Mouse (Mus musculus) embryonic facial prominence, embryonic 15.5 days (tissue): Measurements from ENCODE around the gene Rhebl1. TPM values are rescaled to one million over a fixed set of nuclear protein-coding genes. Genes with fewer than 3 reads are reported as not detected.

Experiments used
- ATAC-seq: fragments of 200-750 bp; cut with Nextera tagmentation; 2 replicates; pipeline ENCODE4 v1.8.0; 2017; ENCODE audit warnings: low read depth, moderate TSS enrichment; ENCODE audit not compliant: insufficient number of reproducible peaks, low FRiP score, low TSS enrichment
- H3K27ac ChIP-seq: fragments of 300-500 bp; sonication (generic); replicated peaks from 2 replicates; pipeline ENCODE4 v1.5.1; 2015; ENCODE audit warnings: mild to moderate bottlenecking, inconsistent platforms
- H3K27me3 ChIP-seq: fragments of 300-500 bp; sonication (generic); 2 replicates; pipeline ENCODE4 v1.6.1; 2015; ENCODE audit warnings: inconsistent platforms
- H3K36me3 ChIP-seq: fragments of 300-500 bp; sonication (generic); 2 replicates; pipeline ENCODE4 v1.6.1; 2015; ENCODE audit warnings: mild to moderate bottlenecking, inconsistent platforms
- H3K4me1 ChIP-seq: fragments of 300-500 bp; sonication (generic); 2 replicates; pipeline ENCODE4 v1.6.1; 2015; ENCODE audit warnings: inconsistent platforms
- H3K4me2 ChIP-seq: fragments of 300-500 bp; sonication (generic); replicated peaks from 2 replicates; pipeline ENCODE4 v1.6.1; 2015; ENCODE audit warnings: mild to moderate bottlenecking, inconsistent platforms
- H3K4me3 ChIP-seq: fragments of 300-500 bp; sonication (generic); replicated peaks from 2 replicates; pipeline ENCODE4 v1.5.1; 2015; ENCODE audit warnings: mild to moderate bottlenecking, inconsistent platforms
- H3K9ac ChIP-seq: fragments of 300-500 bp; sonication (generic); 2 replicates; pipeline ENCODE4 v1.6.1; 2015; ENCODE audit warnings: inconsistent platforms
- H3K9me3 ChIP-seq: fragments of 300-500 bp; sonication (generic); replicated peaks from 2 replicates; pipeline ENCODE4 v1.6.1; 2016; ENCODE audit warnings: inconsistent platforms
- WGBS: fragments of 180-500 bp; shearing (Covaris S2); methylation state at CpG from one replicate; pipeline ENCODE4 v1.1.7; 2015; 5-methylcytosine and 5-hydroxymethylcytosine counted together
- polyA plus RNA-seq: library from polyadenylated mRNA; unstranded; fragments of >200 nt; fragmentation: Nextera tagmentation; extraction: Ambion mirVana; gene quantifications from 2 replicates; pipeline ENCODE4 v1.2.1, GENCODE M21; 2015

Gene Rhebl1
- polyA plus RNA-seq, 1 experiment from 2014 or later = 17.3 TPM

DNA sequence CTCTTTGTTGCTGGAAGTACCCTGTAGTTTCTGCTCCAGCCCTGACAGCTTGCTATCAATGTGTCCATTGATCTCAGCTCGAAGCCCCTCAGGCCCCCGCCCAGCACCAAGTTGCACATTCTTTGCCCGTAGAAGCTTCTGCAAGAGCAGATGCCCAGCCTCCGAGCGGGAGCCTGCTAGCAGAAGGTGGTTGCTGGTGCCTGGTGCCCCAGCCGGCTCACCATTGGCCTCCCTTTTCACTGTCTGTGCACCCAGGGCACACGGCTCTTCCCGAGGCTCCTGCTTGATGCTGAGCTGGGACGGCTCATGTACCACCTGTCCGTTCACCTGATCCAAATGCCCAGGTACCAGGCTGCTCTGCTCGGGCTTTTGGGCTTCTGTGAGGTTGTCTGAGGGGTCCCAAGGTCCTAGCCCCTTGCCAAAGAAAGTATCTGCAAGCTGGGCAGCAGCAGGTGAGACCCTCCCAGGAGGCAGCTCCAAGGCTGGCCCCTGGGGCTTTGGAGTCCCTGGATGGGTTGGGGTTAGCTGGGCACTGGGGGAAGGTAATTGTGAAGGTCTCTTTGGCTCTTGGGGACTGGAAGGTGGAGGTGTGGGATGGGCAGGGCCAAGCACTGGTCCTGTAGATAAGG lies 50.6 kb downstream of the Rhebl1 start:
- Histone ChIP-seq H3K4me1 (0 out of 2 replicates have a peak, but pooled peaks cover 5% of the 10 kb centered on the region), H3K9me3 (no peaks in the 10 kb centered on the region), H3K27ac (no peak overlapping the region), H3K4me2 (no peak overlapping the region), H3K4me3 (no peak overlapping the region), H3K9ac (no peak overlapping the region), H3K27me3 (no peaks in the 10 kb centered on the region), H3K36me3 (peaks cover 100% of the 10 kb centered on the region)
- no peak for ATAC-seq
- 85% methylated on average over 11 of the region's 11 CpGs for WGBS

DNA sequence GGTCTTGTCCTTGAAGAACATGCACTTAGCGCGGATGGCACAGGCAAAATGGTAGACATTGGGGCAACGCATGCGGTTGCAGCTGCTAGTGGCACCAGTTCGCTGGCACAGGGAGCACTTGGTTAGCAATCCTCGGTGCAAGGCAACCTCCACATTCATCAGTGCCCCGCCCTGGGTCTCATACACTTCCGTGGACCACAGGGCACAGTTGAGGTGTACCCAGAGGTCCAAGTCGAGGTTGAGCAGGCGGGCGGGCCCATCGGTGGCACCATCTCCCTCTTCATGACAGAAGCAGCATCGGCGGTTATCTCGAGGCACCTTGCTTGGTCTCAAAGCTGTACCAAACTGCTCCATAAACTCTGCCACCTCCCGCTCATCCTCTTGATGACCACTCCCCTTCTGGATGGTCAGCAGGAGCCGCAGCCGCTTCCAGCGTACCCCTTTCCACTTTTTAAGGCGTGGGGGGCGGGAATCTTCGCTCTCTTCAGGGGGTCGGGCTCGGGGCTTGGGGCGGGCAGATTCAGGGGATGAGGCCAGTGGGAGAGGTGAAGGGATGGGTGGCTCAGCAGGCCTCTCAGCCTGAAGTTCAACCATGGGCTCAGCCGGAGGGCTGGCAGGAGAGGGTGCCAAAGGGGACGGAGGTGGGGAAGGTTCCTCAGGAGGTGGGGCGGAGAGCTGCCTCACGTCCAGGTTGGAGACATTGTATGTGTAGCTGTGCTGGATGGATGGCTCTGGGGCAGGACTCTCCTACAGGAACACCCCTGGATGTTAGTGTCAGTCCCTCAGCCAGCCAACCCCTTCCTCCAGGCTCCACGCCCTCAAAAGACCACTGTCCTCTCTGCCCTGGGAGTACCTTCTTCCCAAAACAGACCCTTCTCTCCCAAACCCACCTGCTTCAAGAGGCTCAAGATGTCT lies 54.4 kb downstream of the Rhebl1 start:
- H3K4me1 ChIP-seq = 0 out of 2 replicates have a peak, but pooled peaks cover 5% of the 10 kb centered on the region
- no peak overlapping the region for H3K4me3 ChIP-seq
- no peak for ATAC-seq
- H3K27me3 ChIP-seq = no peaks in the 10 kb centered on the region
- H3K4me2 ChIP-seq = no peak overlapping the region
- no peak overlapping the region for H3K27ac ChIP-seq
- H3K9me3 ChIP-seq = no peaks in the 10 kb centered on the region
- peaks cover 100% of the 10 kb centered on the region for H3K36me3 ChIP-seq
- WGBS = 93% methylated on average over 30 of the region's 30 CpGs
- no peak overlapping the region for H3K9ac ChIP-seq

DNA sequence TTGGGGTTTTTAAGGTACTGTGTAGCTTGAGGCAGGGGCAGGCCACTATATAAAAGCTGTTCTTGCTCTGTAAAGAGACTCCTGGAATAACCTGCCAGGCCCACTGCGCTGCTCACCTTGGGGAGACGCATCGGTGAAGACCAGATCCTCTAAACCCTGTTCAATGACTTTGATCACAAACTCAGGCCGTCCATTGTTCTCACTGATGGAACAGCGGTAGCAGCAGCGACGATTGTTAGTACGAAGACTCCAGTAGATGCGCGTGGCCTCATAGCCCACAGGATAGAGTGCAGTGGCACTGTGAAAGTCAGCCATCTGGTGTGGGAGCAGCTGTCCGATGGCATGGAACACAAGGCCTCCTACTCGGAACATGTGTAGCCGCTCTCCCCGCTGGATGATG lies 55.2 kb downstream of the Rhebl1 start:
- Histone ChIP-seq H3K9me3 (no peaks in the 10 kb centered on the region), H3K9ac (no peak overlapping the region), H3K27me3 (no peaks in the 10 kb centered on the region), H3K36me3 (peaks cover 100% of the 10 kb centered on the region), H3K4me3 (no peak overlapping the region), H3K4me2 (no peak overlapping the region), H3K27ac (no peak overlapping the region), H3K4me1 (0 out of 2 replicates have a peak, but pooled peaks cover 5% of the 10 kb centered on the region)
- ATAC-seq = no peak
- WGBS = 95% methylated on average over 14 of the region's 14 CpGs

DNA sequence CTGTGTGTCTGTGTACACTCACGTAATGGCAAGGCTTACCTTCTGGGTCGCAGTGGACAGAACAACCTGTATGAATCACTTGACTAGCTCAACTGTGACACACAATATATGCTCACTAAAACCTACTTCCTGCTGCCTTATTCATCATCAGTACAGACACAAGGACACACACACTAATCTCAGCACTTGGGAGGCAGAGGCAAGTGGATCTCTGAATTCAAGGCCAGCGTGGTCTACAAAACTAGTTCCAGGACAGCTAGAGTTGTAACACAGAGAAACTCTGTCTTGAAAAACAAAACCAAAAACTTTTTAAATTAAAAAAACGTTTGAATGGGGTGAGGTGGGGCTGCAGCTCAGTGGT lies 56.6 kb downstream of the Rhebl1 start:
- Histone ChIP-seq H3K4me1 (peaks cover 2% of the 10 kb centered on the region; the same call in 1 of the 2 replicates), H3K4me3 (no peak overlapping the region), H3K9ac (no peak overlapping the region), H3K9me3 (no peaks in the 10 kb centered on the region), H3K27me3 (no peaks in the 10 kb centered on the region), H3K27ac (no peak overlapping the region), H3K36me3 (peaks cover 96% of the 10 kb centered on the region), H3K4me2 (no peak overlapping the region)
- WGBS = 74% methylated on average over 4 of the region's 4 CpGs
- ATAC-seq = no peak

DNA sequence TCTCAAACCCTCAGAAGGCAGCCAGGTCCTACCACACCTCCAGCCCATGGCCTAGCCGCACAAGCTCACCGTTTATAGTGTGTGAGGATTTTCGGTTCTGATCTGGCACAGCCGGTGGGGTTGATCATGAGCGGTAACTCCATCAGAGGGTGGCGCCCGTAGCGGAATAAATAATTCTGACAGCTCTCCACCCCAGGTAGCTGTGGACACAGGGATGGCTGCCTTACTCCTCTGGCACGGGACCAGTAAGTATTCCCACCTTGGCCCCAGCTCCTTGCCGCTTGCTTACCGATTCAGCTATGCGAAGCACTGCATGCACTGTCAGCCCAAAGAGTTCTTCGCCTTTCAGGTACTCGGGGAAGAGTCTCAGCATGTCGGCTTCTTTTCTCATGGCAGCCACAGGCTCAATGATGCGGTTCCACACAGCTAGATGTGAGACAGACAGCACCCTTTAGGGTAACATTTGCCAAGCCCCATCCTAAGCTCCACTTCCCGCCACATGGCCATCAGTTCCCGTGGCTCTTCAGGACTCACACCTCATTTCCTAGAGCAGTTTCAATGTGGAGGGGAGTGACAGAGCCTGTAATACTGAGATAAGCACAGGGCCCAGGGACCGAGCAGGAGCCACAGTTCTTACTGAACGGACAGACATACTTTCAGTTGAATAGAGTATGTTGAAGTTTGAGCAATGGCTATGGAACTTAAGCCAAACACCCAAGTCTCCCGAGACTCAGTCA lies 57.2 kb downstream of the Rhebl1 start:
- H3K4me2 ChIP-seq = no peak overlapping the region
- H3K4me3 ChIP-seq = no peak overlapping the region
- WGBS = 90% methylated on average over 21 of the region's 21 CpGs
- ATAC-seq = no peak
- H3K4me1 ChIP-seq = peaks cover 4% of the 10 kb centered on the region; the same call in 1 of the 2 replicates
- peaks cover 91% of the 10 kb centered on the region for H3K36me3 ChIP-seq
- H3K27me3 ChIP-seq = no peaks in the 10 kb centered on the region
- H3K27ac ChIP-seq = no peak overlapping the region
- H3K9ac ChIP-seq = no peak overlapping the region
- H3K9me3 ChIP-seq = no peaks in the 10 kb centered on the region

DNA sequence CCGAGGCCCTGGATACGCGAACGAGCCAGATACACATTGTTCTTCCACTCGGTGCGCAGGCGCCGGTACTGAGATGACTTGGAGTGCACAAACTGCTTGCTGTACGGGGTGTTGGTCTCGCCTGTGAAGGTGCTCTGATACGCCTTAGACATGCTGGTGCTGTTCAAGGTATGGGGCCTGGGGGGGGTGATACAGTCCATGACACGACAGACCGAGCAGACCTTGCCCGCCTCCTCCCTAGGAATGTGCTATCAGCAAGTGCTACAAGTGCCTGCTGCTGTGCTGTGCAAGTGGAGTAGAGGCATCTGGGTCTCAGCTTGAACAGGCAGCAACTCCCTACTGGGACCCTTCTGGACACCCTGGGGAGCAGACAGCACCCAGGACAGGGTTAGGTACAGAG lies 59.0 kb downstream of the Rhebl1 start:
- Histone ChIP-seq H3K4me3 (no peak overlapping the region), H3K4me2 (no peak overlapping the region), H3K9me3 (no peaks in the 10 kb centered on the region), H3K27ac (no peak overlapping the region), H3K4me1 (peaks cover 9% of the 10 kb centered on the region; the same call in 1 of the 2 replicates), H3K9ac (no peak overlapping the region), H3K36me3 (peaks cover 72% of the 10 kb centered on the region), H3K27me3 (no peaks in the 10 kb centered on the region)
- no peak for ATAC-seq
- 90% methylated on average over 14 of the region's 14 CpGs for WGBS

DNA sequence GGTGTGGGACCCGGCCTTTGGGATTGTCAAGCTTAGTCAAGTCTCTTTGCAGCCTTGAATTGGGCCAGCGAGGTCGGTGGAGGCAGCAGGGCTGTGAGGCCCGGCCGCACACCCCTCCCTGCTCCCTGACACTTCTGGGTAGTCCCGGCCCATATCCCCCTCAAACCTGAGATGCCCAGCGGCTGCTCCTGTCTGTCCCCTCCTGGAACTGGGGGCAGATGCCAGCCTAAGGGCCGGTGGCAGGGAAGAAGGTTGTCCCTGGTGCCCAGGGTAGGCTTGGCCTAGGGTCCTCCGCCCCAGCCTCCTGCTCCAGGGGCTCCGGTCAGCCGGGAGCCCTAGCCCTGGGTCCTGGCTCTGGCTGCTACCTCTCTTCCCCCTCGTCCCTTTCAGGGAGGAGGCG lies 60.3 kb downstream of the Rhebl1 start:
- Histone ChIP-seq H3K36me3 (peaks cover 63% of the 10 kb centered on the region), H3K9ac (no peak overlapping the region), H3K4me2 (no peak overlapping the region), H3K4me1 (peaks cover 20% of the 10 kb centered on the region), H3K27ac (0 out of 2 replicates have a peak overlapping the region, but pooled peaks have one; percentile 7), H3K4me3 (no peak overlapping the region), H3K9me3 (no peaks in the 10 kb centered on the region), H3K27me3 (no peaks in the 10 kb centered on the region)
- no peak for ATAC-seq
- 89% methylated on average over 13 of the region's 13 CpGs for WGBS

DNA sequence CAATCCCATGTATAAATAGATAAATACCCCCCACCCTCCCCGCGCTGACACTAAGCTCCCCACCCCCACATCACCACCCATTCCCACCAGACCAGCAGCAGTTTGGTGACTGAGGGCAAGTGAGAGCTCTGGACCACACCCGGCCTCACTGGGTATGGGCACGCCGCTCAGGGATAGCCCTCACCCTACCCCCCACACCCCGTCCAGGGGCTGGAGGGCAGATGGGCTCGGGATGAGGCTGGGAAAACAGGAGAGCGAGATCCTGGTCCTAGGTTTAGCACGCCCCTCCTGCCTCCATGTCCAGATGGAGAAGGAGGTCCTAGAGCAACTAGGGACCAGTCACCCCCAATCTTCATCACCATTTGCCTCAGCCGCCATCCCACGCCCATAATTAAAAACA lies 61.1 kb downstream of the Rhebl1 start:
- H3K9me3 ChIP-seq = no peaks in the 10 kb centered on the region
- no peak for ATAC-seq
- no peak overlapping the region for H3K4me3 ChIP-seq
- H3K27ac ChIP-seq = no peak overlapping the region
- no peak overlapping the region for H3K9ac ChIP-seq
- peaks cover 22% of the 10 kb centered on the region for H3K4me1 ChIP-seq
- peaks cover 57% of the 10 kb centered on the region for H3K36me3 ChIP-seq
- no peaks in the 10 kb centered on the region for H3K27me3 ChIP-seq
- H3K4me2 ChIP-seq = no peak overlapping the region
- WGBS = 84% methylated on average over 11 of the region's 11 CpGs

DNA sequence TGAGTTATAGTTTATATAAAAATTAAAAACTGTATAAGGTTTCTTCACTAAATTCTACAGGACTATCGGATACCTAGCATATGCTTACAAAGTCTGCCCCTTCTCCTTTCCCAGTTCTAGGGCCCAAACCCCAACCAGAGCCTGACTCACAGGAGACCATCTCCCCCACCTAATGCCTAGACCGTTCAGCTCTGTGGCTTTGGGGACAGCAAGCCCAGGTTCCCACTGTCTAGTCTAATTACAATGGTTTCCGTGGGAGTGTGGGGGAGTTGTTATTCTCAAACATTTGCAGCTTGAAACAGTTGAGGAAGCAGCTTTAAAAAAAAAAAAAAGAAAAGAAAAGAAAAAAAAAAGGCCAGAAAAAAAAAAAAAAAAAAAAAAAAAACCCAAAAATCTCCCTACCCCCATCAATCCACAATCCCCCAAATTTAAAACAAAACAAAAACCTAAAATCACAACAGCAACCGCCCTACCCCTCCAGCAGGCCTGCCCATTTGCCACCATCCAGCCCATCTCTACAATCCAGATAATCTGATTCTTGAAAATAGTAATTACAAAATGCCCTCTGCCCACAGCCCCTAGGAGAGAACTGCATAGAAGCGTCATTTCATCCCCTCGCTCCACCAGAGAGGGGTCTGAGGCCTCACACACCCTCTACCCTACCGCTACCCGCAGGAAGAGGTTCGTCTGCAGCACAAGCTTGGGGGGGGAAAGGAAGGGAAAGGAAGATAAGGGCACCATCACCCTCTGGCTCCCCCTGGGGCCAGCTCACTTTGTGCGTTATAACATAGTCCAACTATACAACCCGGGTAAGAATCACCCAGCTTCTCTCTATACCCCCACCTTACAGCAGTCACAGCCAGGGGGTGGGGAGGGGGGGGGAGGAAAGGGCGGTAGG lies 61.9 kb downstream of the Rhebl1 start:
- H3K9ac ChIP-seq = no peak overlapping the region
- ATAC-seq = no peak
- H3K36me3 ChIP-seq = peaks cover 48% of the 10 kb centered on the region
- peak overlapping the region; percentile 53 for H3K4me2 ChIP-seq
- no peaks in the 10 kb centered on the region for H3K9me3 ChIP-seq
- H3K27ac ChIP-seq = peak overlapping the region; percentile 94
- H3K4me1 ChIP-seq = peaks cover 22% of the 10 kb centered on the region
- H3K4me3 ChIP-seq = no peak overlapping the region; the same call in 1 of the 2 replicates
- no peaks in the 10 kb centered on the region for H3K27me3 ChIP-seq
- WGBS = 53% methylated on average over 12 of the region's 12 CpGs

DNA sequence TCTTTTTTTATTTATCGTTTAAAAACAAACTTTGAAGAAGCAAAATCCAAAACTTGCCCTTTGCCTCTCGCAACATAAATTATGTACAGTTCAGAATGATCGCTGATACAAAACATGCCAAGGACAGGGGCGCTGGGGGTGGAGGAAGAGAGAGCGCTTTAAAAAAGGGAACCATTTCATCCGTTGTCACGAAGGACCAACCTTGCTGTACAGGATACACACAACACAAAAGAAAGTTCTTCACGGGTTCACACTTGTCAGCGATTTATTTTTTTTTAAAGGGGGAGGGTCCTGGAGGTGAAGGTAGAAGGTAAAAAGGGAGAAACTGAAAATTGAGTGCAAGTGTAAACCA lies 62.7 kb downstream of the Rhebl1 start:
- peak overlapping the region; percentile 94 for H3K27ac ChIP-seq
- H3K27me3 ChIP-seq = no peaks in the 10 kb centered on the region
- peak; percentile 6; the same call in 1 of the 2 replicates for ATAC-seq
- peak overlapping the region; percentile 53 for H3K4me2 ChIP-seq
- no peaks in the 10 kb centered on the region for H3K9me3 ChIP-seq
- H3K4me1 ChIP-seq = peaks cover 22% of the 10 kb centered on the region
- no peak overlapping the region for H3K9ac ChIP-seq
- H3K36me3 ChIP-seq = peaks cover 40% of the 10 kb centered on the region
- WGBS = 11% methylated on average over 9 of the region's 9 CpGs
- peak overlapping the region; percentile 65 for H3K4me3 ChIP-seq
